Mouse (Mus musculus) CH12.LX (cell line): ENCODE measurements around the gene A230050P20Rik.

Experiments used
- BHLHE40 ChIP-seq: IDR thresholded peaks from 2 replicates; pipeline ENCODE4 v1.6.1; 2011; ENCODE audit warnings: mild to moderate bottlenecking, low read depth, low read length, improper control_type of control experiment
- POLR2A ChIP-seq: IDR thresholded peaks from 2 replicates; pipeline ENCODE4 v1.6.1; 2011; ENCODE audit warnings: low read depth, mild to moderate bottlenecking, improper control_type of control experiment, low read length

DNA sequence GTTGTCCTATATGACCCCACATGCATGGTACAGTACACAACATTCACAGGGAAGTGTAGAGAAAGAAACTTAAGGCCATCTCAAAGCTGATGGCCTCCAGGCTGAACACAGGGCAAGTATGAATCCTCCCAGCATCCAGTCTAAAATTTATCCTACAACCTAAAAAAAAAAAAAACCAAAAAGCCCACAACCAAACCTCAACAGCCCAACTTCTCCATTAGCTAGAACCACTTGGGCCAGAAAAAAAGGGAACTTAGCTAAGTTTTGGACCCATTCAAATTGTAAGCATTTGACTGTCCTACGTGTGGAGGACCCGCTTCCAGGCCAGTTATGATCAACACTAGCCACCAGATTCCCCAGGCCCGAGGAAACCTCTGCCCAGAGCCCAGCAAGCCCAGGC is 54.8 kb downstream of the A230050P20Rik start:
- TF ChIP-seq POLR2A (no peak), BHLHE40 (no peak)
